8 mouse cellular contexts compared by ENCODE assay signal in genomic region chr10:67003009-67003742, GRCm38 (mm10).
DNase-seq lines count a peak whose midpoint lies in the region; ATAC-seq lines count a peak whose summit lies in the region.

No protein-coding gene starts in this region.

- H3K9ac ChIP-seq in embryonic facial prominence, embryonic 13.5 days: peak overlapping the region; percentile 61
- H3K9ac ChIP-seq in heart, embryonic 11.5 days (ENCODE audit: low read depth, low read length): peak overlapping the region; percentile 75
- peak overlapping the region; percentile 36; the same call in 1 of the 2 replicates for H3K9ac ChIP-seq in neural tube, embryonic 12.5 days

- peak; percentile 18 for DNase-seq in thymus, postnatal 25 days
- no peak for DNase-seq in thymus, postnatal 0 days (ENCODE audit: low spot score)
- DNase-seq in kidney, adult 9 months: peak; percentile 47
- DNase-seq in lung, adult 18-20 months: peak; percentile 46 to 60
- DNase-seq in T-cell, adult 2 months (ENCODE audit: low spot score): no peak

- no peaks in the 10 kb centered on the region for H3K9me3 ChIP-seq in embryonic facial prominence, embryonic 13.5 days
- no peaks in the 10 kb centered on the region for H3K9me3 ChIP-seq in heart, embryonic 11.5 days (replicated peaks; ENCODE audit: control insufficient read depth, low read length)
- no peaks in the 10 kb centered on the region for H3K9me3 ChIP-seq in neural tube, embryonic 12.5 days

- peak overlapping the region; percentile 67 for H3K4me2 ChIP-seq in embryonic facial prominence, embryonic 13.5 days
- H3K4me2 ChIP-seq in heart, embryonic 11.5 days: peak overlapping the region; percentile 74
- peak overlapping the region; percentile 65 for H3K4me2 ChIP-seq in neural tube, embryonic 12.5 days (replicated peaks)

- peaks cover 35% of the 10 kb centered on the region for H3K4me1 ChIP-seq in embryonic facial prominence, embryonic 13.5 days
- peaks cover 25% of the 10 kb centered on the region for H3K4me1 ChIP-seq in heart, embryonic 11.5 days (ENCODE audit: control insufficient read depth, insufficient read depth, low read length)
- H3K4me1 ChIP-seq in neural tube, embryonic 12.5 days: peaks cover 36% of the 10 kb centered on the region

- peak; percentile 34; the same call in 1 of the 2 replicates for ATAC-seq in embryonic facial prominence, embryonic 13.5 days (ENCODE audit: insufficient number of reproducible peaks, insufficient read depth, low FRiP score, low TSS enrichment, low read depth)
- peak; percentile 65 for ATAC-seq in heart, embryonic 11.5 days (replicated peaks; ENCODE audit: insufficient number of reproducible peaks, low FRiP score, low TSS enrichment)
- peak; percentile 79 for ATAC-seq in neural tube, embryonic 12.5 days (ENCODE audit: low FRiP score, low read depth)

- under 1% methylated on average over 25 of the region's 25 CpGs for WGBS in embryonic facial prominence, embryonic 13.5 days
- under 1% methylated on average over 25 of the region's 25 CpGs for WGBS in heart, embryonic 11.5 days (ENCODE audit: insufficient replicate concordance)
- under 1% methylated on average over 25 of the region's 25 CpGs for WGBS in neural tube, embryonic 12.5 days

- no peaks in the 10 kb centered on the region for H3K36me3 ChIP-seq in embryonic facial prominence, embryonic 13.5 days
- no peaks in the 10 kb centered on the region for H3K36me3 ChIP-seq in heart, embryonic 11.5 days (ENCODE audit: control insufficient read depth, insufficient read depth, low read length)
- H3K36me3 ChIP-seq in neural tube, embryonic 12.5 days: no peaks in the 10 kb centered on the region

- H3K27ac ChIP-seq in embryonic facial prominence, embryonic 13.5 days: peak overlapping the region; percentile 95
- peak overlapping the region; percentile 98 for H3K27ac ChIP-seq in heart, embryonic 11.5 days (ENCODE audit: low read depth, low read length)
- peak overlapping the region; percentile 82 for H3K27ac ChIP-seq in neural tube, embryonic 12.5 days

- no peaks in the 10 kb centered on the region for H3K27me3 ChIP-seq in embryonic facial prominence, embryonic 13.5 days
- no peaks in the 10 kb centered on the region for H3K27me3 ChIP-seq in heart, embryonic 11.5 days (ENCODE audit: control insufficient read depth, insufficient read depth, low read length)
- H3K27me3 ChIP-seq in neural tube, embryonic 12.5 days (replicated peaks): no peaks in the 10 kb centered on the region

- H3K4me3 ChIP-seq in embryonic facial prominence, embryonic 13.5 days: peak overlapping the region; percentile 40
- peak overlapping the region; percentile 38 for H3K4me3 ChIP-seq in heart, embryonic 11.5 days (ENCODE audit: low read depth, low read length)
- peak overlapping the region; percentile 18; the same call in 1 of the 2 replicates for H3K4me3 ChIP-seq in neural tube, embryonic 12.5 days

Comparison
In these comparisons a context has a peak if more than half of its experiments do, and no peak if none do; other contexts are left out.
1. DNase-seq: peak in thymus, postnatal 25 days (single experiment), kidney, adult 9 months (single experiment) and lung, adult 18-20 months (2 of 2); none in thymus, postnatal 0 days (single experiment) and T-cell, adult 2 months (single experiment).
2. Peak in every context shown above with its lines, with median percentiles within 50 percentile points of each other: ATAC-seq, H3K27ac ChIP-seq, H3K4me2 ChIP-seq, H3K4me3 ChIP-seq and H3K9ac ChIP-seq.